Mouse (Mus musculus) midbrain, embryonic 11.5 days (tissue): Measurements from ENCODE around the gene Pknox2. TPM values are rescaled to one million over a fixed set of nuclear protein-coding genes. Genes with fewer than 3 reads are reported as not detected.

ENCODE experiments used
- ATAC-seq: fragments of 200-750 bp; cut with Nextera tagmentation; 2 replicates; pipeline ENCODE4 v1.8.0; 2017; ENCODE audit warnings: moderate TSS enrichment, moderate library complexity; ENCODE audit not compliant: low FRiP score
- DNase-seq: peaks from one replicate; pipeline ENCODE4 v3.0.0; 2015; ENCODE audit warnings: low spot score; ENCODE audit errors: missing footprints
- H3K27ac ChIP-seq: fragments of 300-500 bp; sonication (generic); 2 replicates; pipeline ENCODE4 v1.5.1; 2014; ENCODE audit warnings: low read depth, low read length
- H3K27me3 ChIP-seq: fragments of 300-500 bp; sonication (generic); 2 replicates; pipeline ENCODE4 v1.6.1; 2014; ENCODE audit warnings: mild to moderate bottlenecking, low read length, moderate library complexity, mixed read lengths; ENCODE audit not compliant: control insufficient read depth, insufficient read depth
- H3K36me3 ChIP-seq: fragments of 300-500 bp; sonication (generic); 2 replicates; pipeline ENCODE4 v1.6.1; 2014; ENCODE audit warnings: mild to moderate bottlenecking, low read length, moderate library complexity, mixed read lengths; ENCODE audit not compliant: control insufficient read depth, insufficient read depth
- H3K4me1 ChIP-seq: fragments of 300-500 bp; sonication (generic); 2 replicates; pipeline ENCODE4 v1.6.1; 2014; ENCODE audit warnings: low read length; ENCODE audit not compliant: control insufficient read depth, insufficient read depth
- H3K4me2 ChIP-seq: fragments of 300-500 bp; sonication (generic); 2 replicates; pipeline ENCODE4 v1.6.1; 2014; ENCODE audit warnings: mild to moderate bottlenecking, moderate library complexity
- H3K4me3 ChIP-seq: fragments of 300-500 bp; sonication (generic); 2 replicates; pipeline ENCODE4 v1.5.1; 2014; ENCODE audit warnings: low read depth, low read length
- H3K9ac ChIP-seq: fragments of 300-500 bp; sonication (generic); 2 replicates; pipeline ENCODE4 v1.6.1; 2014; ENCODE audit warnings: low read length
- H3K9me3 ChIP-seq: fragments of 300-500 bp; sonication (generic); 2 replicates; pipeline ENCODE4 v1.6.1; 2016; ENCODE audit warnings: low read length; ENCODE audit not compliant: control insufficient read depth
- WGBS: fragments of 180-500 bp; shearing (Covaris S2); extraction: QIAGEN DNeasy Blood & Tissue Kit; methylation state at CpG from one replicate; pipeline ENCODE4 v1.1.7; 2014; 5-methylcytosine and 5-hydroxymethylcytosine counted together
- polyA plus RNA-seq: library from polyadenylated mRNA; unstranded; fragments of >200 nt; fragmentation: Nextera tagmentation; extraction: Ambion mirVana; gene quantifications from 2 replicates; pipeline ENCODE4 v1.2.1, GENCODE M21; 2014

Gene Pknox2
- polyA plus RNA-seq, 1 experiment from 2014 or later, result 20.2 TPM

- no peak for DNase-seq
- Histone ChIP-seq H3K9ac (no peak overlapping the region), H3K27ac (no peak overlapping the region), H3K4me2 (no peak overlapping the region), H3K9me3 (no peaks in the 10 kb centered on the region), H3K27me3 (no peaks in the 10 kb centered on the region), H3K36me3 (no peaks in the 10 kb centered on the region), H3K4me3 (no peak overlapping the region), H3K4me1 (peaks cover 30% of the 10 kb centered on the region)
- no peak for ATAC-seq
- 88% methylated on average over 7 of the region's 7 CpGs for WGBS
Observed at GRCm38 (mm10) chr9:36968236-36968635, 179.0 kb downstream of the Pknox2 start.

- H3K9me3 ChIP-seq, result no peaks in the 10 kb centered on the region
- no peak overlapping the region for H3K4me2 ChIP-seq
- no peak overlapping the region for H3K27ac ChIP-seq
- DNase-seq (peak; percentile 93), ATAC-seq (no peak)
- no peak overlapping the region for H3K4me3 ChIP-seq
- no peaks in the 10 kb centered on the region for H3K27me3 ChIP-seq
- H3K36me3 ChIP-seq, result no peaks in the 10 kb centered on the region
- H3K9ac ChIP-seq, result no peak overlapping the region
- peaks cover 30% of the 10 kb centered on the region for H3K4me1 ChIP-seq
- WGBS, result 65% methylated on average over 5 of the region's 5 CpGs
Observed at GRCm38 (mm10) chr9:36965720-36966119, 181.5 kb downstream of the Pknox2 start.

- Histone ChIP-seq H3K4me2 (no peak overlapping the region), H3K4me3 (no peak overlapping the region), H3K27ac (peak overlapping the region; percentile 69), H3K9me3 (no peaks in the 10 kb centered on the region), H3K9ac (peak overlapping the region; percentile 7; the same call in 1 of the 2 replicates), H3K4me1 (peaks cover 30% of the 10 kb centered on the region), H3K36me3 (no peaks in the 10 kb centered on the region), H3K27me3 (no peaks in the 10 kb centered on the region)
- WGBS, result 0% methylated on average over 5 of the region's 5 CpGs
- DNase-seq, result no peak
- ATAC-seq, result peak; percentile 70
Observed at GRCm38 (mm10) chr9:36964230-36964629, 183.0 kb downstream of the Pknox2 start.

- Histone ChIP-seq H3K27ac (peak overlapping the region; percentile 69), H3K4me3 (no peak overlapping the region), H3K36me3 (no peaks in the 10 kb centered on the region), H3K9me3 (no peaks in the 10 kb centered on the region), H3K27me3 (no peaks in the 10 kb centered on the region), H3K4me1 (peaks cover 30% of the 10 kb centered on the region), H3K9ac (no peak overlapping the region), H3K4me2 (no peak overlapping the region)
- no peak for ATAC-seq
- no peak for DNase-seq
- 27% methylated on average over 3 of the region's 3 CpGs for WGBS
Observed at GRCm38 (mm10) chr9:36963512-36963911, 183.7 kb downstream of the Pknox2 start.

GRCm38 (mm10) chr9:36961874-36962273 lies 185.3 kb downstream of the Pknox2 start:
- no peak for ATAC-seq
- WGBS, result 40% methylated on average over 1 of the region's 1 CpGs
- Histone ChIP-seq H3K9ac (no peak overlapping the region), H3K9me3 (no peaks in the 10 kb centered on the region), H3K4me2 (no peak overlapping the region), H3K36me3 (no peaks in the 10 kb centered on the region), H3K4me3 (no peak overlapping the region), H3K27me3 (no peaks in the 10 kb centered on the region), H3K27ac (no peak overlapping the region), H3K4me1 (peaks cover 30% of the 10 kb centered on the region)
- DNase-seq, result no peak

- no peaks in the 10 kb centered on the region for H3K9me3 ChIP-seq
- H3K4me2 ChIP-seq, result no peak overlapping the region
- no peak overlapping the region for H3K9ac ChIP-seq
- 91% methylated on average over 5 of the region's 5 CpGs for WGBS
- H3K27ac ChIP-seq, result no peak overlapping the region
- DNase-seq, result no peak
- no peaks in the 10 kb centered on the region for H3K36me3 ChIP-seq
- ATAC-seq, result no peak
- H3K27me3 ChIP-seq, result no peaks in the 10 kb centered on the region
- H3K4me1 ChIP-seq, result peaks cover 30% of the 10 kb centered on the region
- H3K4me3 ChIP-seq, result no peak overlapping the region
Observed at GRCm38 (mm10) chr9:36961153-36961552, 186.1 kb downstream of the Pknox2 start.

GRCm38 (mm10) chr9:36951133-36951484 lies 196.1 kb downstream of the Pknox2 start:
- H3K27ac ChIP-seq, result peak overlapping the region; percentile 49
- H3K27me3 ChIP-seq, result no peaks in the 10 kb centered on the region
- H3K4me3 ChIP-seq, result no peak overlapping the region
- H3K4me2 ChIP-seq, result no peak overlapping the region
- no peaks in the 10 kb centered on the region for H3K9me3 ChIP-seq
- H3K36me3 ChIP-seq, result no peaks in the 10 kb centered on the region
- no peak overlapping the region for H3K9ac ChIP-seq
- ATAC-seq (peak; percentile 45), DNase-seq (peak; percentile 90)
- H3K4me1 ChIP-seq, result peaks cover 12% of the 10 kb centered on the region
- WGBS, result 68% methylated on average over 2 of the region's 2 CpGs

GRCm38 (mm10) chr9:36950271-36951132 lies 196.7 kb downstream of the Pknox2 start:
- 11% methylated on average over 14 of the region's 14 CpGs for WGBS
- peak overlapping the region; percentile 49 for H3K27ac ChIP-seq
- no peak overlapping the region for H3K9ac ChIP-seq
- no peaks in the 10 kb centered on the region for H3K36me3 ChIP-seq
- peaks cover 12% of the 10 kb centered on the region for H3K4me1 ChIP-seq
- ATAC-seq, result peak; percentile 89
- no peaks in the 10 kb centered on the region for H3K9me3 ChIP-seq
- H3K4me3 ChIP-seq, result no peak overlapping the region
- DNase-seq, result peak; percentile 89
- no peaks in the 10 kb centered on the region for H3K27me3 ChIP-seq
- no peak overlapping the region for H3K4me2 ChIP-seq

GRCm38 (mm10) chr9:36948181-36948580 lies 199.0 kb downstream of the Pknox2 start:
- no peak overlapping the region for H3K27ac ChIP-seq
- no peaks in the 10 kb centered on the region for H3K27me3 ChIP-seq
- DNase-seq, result no peak
- H3K4me3 ChIP-seq, result no peak overlapping the region
- H3K9ac ChIP-seq, result no peak overlapping the region
- no peak for ATAC-seq
- no peaks in the 10 kb centered on the region for H3K36me3 ChIP-seq
- H3K4me1 ChIP-seq, result peaks cover 12% of the 10 kb centered on the region
- no peaks in the 10 kb centered on the region for H3K9me3 ChIP-seq
- no peak overlapping the region for H3K4me2 ChIP-seq
- WGBS, result 95% methylated on average over 5 of the region's 5 CpGs
